ENCODE assay signal across 8 mouse cellular contexts in the genomic region with DNA sequence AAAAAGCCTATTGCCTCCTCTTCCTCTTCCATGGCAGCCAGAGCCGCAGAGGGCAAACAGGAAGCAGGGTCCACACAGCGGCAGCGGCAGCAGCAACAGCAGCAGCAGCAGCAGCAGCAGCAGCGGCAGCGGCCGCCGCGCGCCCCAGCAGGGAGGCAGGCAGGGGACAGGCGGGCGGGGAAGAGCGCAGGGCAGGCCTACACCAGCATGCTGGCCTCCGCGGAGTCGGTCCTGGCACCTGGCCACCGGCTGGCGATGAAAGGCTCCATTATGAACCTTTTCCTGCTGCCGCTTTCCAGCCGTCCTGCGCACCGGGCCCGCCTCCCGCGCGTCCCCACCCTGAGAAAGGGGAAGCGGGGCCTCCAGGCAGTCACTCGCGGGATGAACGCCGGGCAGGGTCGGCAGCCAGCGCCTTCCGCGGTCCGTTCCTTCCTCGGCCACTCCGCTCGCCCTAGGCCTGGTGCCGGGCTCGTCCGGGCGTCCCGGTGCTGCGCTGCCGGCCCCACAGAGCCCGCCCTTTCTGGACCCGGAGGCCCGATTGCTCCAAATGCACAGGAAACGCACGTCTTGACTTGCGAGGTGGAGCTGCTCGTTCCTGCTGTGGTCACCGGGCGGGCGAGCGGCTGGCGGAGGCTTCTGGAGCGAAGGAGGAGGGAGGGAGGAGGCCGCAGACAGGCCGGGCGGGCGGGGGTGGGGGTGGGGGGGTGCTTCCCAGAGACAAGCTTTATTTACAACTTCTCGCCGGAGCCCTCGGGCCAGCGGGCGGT.
DNase-seq lines count a peak whose midpoint lies in the region; ATAC-seq lines count a peak whose summit lies in the region.

No protein-coding gene starts in this region.

- peak overlapping the region; percentile 98 for H3K27ac ChIP-seq in hindbrain, embryonic 14.5 days

- peak; percentile 64 for ATAC-seq in hindbrain, embryonic 14.5 days (ENCODE audit: low FRiP score)

- peak overlapping the region; percentile 64 for H3K4me2 ChIP-seq in hindbrain, embryonic 14.5 days (replicated peaks)

- H3K36me3 ChIP-seq in hindbrain, embryonic 14.5 days (replicated peaks; ENCODE audit: control insufficient read depth, insufficient read depth): no peaks in the 10 kb centered on the region

- under 1% methylated on average over 58 of the region's 67 CpGs for WGBS in hindbrain, embryonic 14.5 days

- H3K27me3 ChIP-seq in hindbrain, embryonic 14.5 days (ENCODE audit: control insufficient read depth, insufficient read depth, low read length): no peaks in the 10 kb centered on the region

- peak overlapping the region; percentile 62 for H3K4me3 ChIP-seq in hindbrain, embryonic 14.5 days (replicated peaks; ENCODE audit: low read length)

- peak; percentile 90 for DNase-seq in MN1 (ENCODE audit: low spot score)
- DNase-seq in cerebellum, adult 9-11 months: peak; percentile 73
- peak; percentile 79 to 81 for DNase-seq in frontal cortex, postnatal 36 days (ENCODE audit: low spot score in 2 of 2)
- peak; percentile 79 for DNase-seq in hindbrain, embryonic 14.5 days (ENCODE audit: low spot score)
- peak; percentile 81 to 84 for DNase-seq in left cerebral cortex, adult 18-20 months (ENCODE audit: low spot score in 2 of 2)
- peak; percentile 88 to 92 for DNase-seq in lung, postnatal 4 days
- DNase-seq in retina, postnatal 1 day: peak; percentile 88
- peak; percentile 84 for DNase-seq in thymus, postnatal 4 days

- H3K9ac ChIP-seq in hindbrain, embryonic 14.5 days: peak overlapping the region; percentile 93

- H3K4me1 ChIP-seq in hindbrain, embryonic 14.5 days (replicated peaks; ENCODE audit: control insufficient read depth, insufficient read depth, low read length): peaks cover 52% of the 10 kb centered on the region

- H3K9me3 ChIP-seq in hindbrain, embryonic 14.5 days (ENCODE audit: control insufficient read depth, low read length): no peaks in the 10 kb centered on the region

Comparison
In these comparisons a context has a peak if more than half of its experiments do, and no peak if none do; other contexts are left out.
1. Peak in every context shown above with its lines: DNase-seq, ATAC-seq, H3K4me3 ChIP-seq and H3K27ac ChIP-seq.